Mouse (Mus musculus) intestine, embryonic 14.5 days (tissue): ENCODE results near the gene Rrp7a. TPM values are rescaled to one million over a fixed set of nuclear protein-coding genes. Genes with fewer than 3 reads are reported as not detected.

Experiments used
- ATAC-seq: fragments of 200-750 bp; cut with Nextera tagmentation; replicated peaks from 2 replicates; pipeline ENCODE4 v1.8.0; 2017; ENCODE audit warnings: low read depth, moderate number of reproducible peaks, moderate TSS enrichment, moderate library complexity; ENCODE audit not compliant: low FRiP score, low TSS enrichment
- DNase-seq: peaks from one replicate; pipeline ENCODE4 v3.0.0-alpha.2; 2018; ENCODE audit warnings: low spot score
- H3K27ac ChIP-seq: fragments of 300-500 bp; sonication (generic); 2 replicates; pipeline ENCODE4 v1.5.1; 2014; ENCODE audit warnings: low read depth, mild to moderate bottlenecking, control low read depth
- H3K27me3 ChIP-seq: fragments of 300-500 bp; sonication (generic); replicated peaks from 2 replicates; pipeline ENCODE4 v1.6.1; 2014; ENCODE audit warnings: low read length, control low read depth; ENCODE audit not compliant: control insufficient read depth, insufficient read depth
- H3K36me3 ChIP-seq: fragments of 300-500 bp; sonication (generic); 2 replicates; pipeline ENCODE4 v1.6.1; 2014; ENCODE audit warnings: low read length, control low read depth; ENCODE audit not compliant: control insufficient read depth, insufficient read depth
- H3K4me1 ChIP-seq: fragments of 300-500 bp; sonication (generic); replicated peaks from 2 replicates; pipeline ENCODE4 v1.6.1; 2014; ENCODE audit warnings: low read length, control low read depth, mixed read lengths; ENCODE audit not compliant: control insufficient read depth, insufficient read depth
- H3K4me2 ChIP-seq: fragments of 300-500 bp; sonication (generic); 2 replicates; pipeline ENCODE4 v1.6.1; 2014; ENCODE audit warnings: low read length
- H3K4me3 ChIP-seq: fragments of 300-500 bp; sonication (generic); 2 replicates; pipeline ENCODE4 v1.5.1; 2014; ENCODE audit warnings: low read depth, low read length, control low read depth, mixed read lengths
- H3K9ac ChIP-seq: fragments of 300-500 bp; sonication (generic); 2 replicates; pipeline ENCODE4 v1.6.1; 2014; ENCODE audit warnings: mild to moderate bottlenecking, low read length
- H3K9me3 ChIP-seq: fragments of 300-500 bp; sonication (generic); 2 replicates; pipeline ENCODE4 v1.6.1; 2016; ENCODE audit warnings: low read length, control low read depth; ENCODE audit not compliant: control insufficient read depth
- WGBS: fragments of 180-500 bp; shearing (Covaris S2); extraction: QIAGEN DNeasy Blood & Tissue Kit; methylation state at CpG from one replicate; pipeline ENCODE4 v1.1.7; 2014; 5-methylcytosine and 5-hydroxymethylcytosine counted together
- polyA plus RNA-seq: library from polyadenylated mRNA; unstranded; fragments of >200 nt; fragmentation: Nextera tagmentation; extraction: Ambion mirVana; gene quantifications from 2 replicates; pipeline ENCODE4 v1.2.1, GENCODE M21; 2014

The Rrp7a gene
- polyA plus RNA-seq, 1 experiment from 2014 or later: 60.7 TPM

DNA sequence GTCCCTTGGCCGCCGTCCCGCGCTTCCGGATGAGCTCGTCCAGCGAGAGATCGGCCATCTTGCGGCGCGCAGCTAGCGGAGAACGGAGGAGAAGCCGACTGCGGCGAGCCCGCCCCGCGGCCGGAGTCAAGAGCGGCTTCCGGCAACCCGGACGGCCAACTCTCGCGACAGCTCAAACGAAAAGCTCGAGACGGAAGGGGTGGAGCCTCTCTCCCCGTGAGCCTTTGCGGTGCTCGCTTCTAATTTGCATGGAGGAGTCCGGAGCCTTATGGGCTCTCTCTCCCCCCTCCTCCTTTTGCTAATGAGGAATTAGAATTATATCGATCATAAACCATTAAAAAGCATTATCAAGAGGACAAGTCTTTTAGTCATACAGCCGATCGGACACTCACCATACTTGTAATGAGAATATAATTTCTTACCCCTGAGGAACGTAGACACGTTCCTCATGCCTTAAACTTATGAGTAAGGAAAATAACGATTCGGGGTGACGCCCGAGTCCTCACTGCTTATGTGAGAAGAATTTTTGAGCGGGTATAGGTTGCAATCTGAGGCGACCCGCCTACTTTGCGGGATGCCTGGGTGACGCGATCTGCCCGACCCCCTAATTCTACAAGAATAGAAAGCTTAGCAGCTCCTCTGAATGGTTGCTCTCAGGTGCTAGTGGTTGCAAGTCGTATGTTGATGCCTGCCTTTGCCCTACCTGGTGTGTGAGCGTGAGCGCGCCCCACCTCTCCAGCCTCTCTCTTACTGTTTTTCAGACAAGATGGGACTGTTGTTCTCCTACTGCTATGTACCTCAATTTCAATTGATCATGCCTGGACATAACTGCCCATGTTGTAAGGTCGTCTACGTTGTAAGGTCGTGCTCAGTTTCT is 26.8 kb upstream of the Rrp7a start, which contains the start of gene Poldip3:
TSS of gene Poldip3 (minus strand) at position 189 of the 877 bp plus-strand sequence.
- Histone ChIP-seq H3K9ac (peak within 1 kb of the TSS; percentile 95), H3K9me3 (no peaks in the 10 kb centered on the region), H3K4me1 (peaks cover 8% of the 10 kb centered on the region), H3K4me2 (peak within 1 kb of the TSS; percentile 90), H3K27me3 (no peaks in the 10 kb centered on the region), H3K27ac (peak within 1 kb of the TSS; percentile 95), H3K36me3 (peaks cover 19% of the 10 kb centered on the region), H3K4me3 (peak within 1 kb of the TSS; percentile 83)
- ATAC-seq (peak; percentile 94), DNase-seq (peak; percentile 98)
- under 1% methylated on average over 56 of the region's 56 CpGs for WGBS

DNA sequence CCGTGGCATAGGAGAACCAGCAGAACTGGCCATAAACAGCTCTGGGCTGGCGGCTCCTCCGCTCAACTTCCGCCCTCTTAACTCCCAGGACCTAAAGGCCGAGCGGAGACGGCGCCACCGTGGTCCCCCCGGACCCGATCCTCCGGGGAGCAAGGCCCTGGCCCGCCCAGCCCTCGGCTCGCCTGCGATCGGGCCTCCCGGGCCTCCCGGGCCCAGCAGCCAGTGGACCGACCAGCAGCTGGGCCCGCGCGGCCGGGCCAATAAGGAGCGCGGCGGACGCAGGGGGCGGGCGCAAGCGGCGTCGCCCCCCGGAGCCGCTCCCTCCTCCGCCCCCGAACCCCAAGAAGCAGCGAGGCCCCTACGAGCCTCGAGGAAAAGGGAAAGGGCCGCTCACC is 26.2 kb upstream of the Rrp7a start:
- peak overlapping the region; percentile 90 for H3K4me2 ChIP-seq
- H3K27me3 ChIP-seq: no peaks in the 10 kb centered on the region
- under 1% methylated on average over 39 of the region's 41 CpGs for WGBS
- peaks cover 8% of the 10 kb centered on the region for H3K4me1 ChIP-seq
- peak; percentile 85 for ATAC-seq
- H3K9me3 ChIP-seq: no peaks in the 10 kb centered on the region
- H3K4me3 ChIP-seq: peak overlapping the region; percentile 83
- H3K27ac ChIP-seq: peak overlapping the region; percentile 95
- peaks cover 18% of the 10 kb centered on the region for H3K36me3 ChIP-seq
- peak overlapping the region; percentile 95 for H3K9ac ChIP-seq
- DNase-seq: no peak

DNA sequence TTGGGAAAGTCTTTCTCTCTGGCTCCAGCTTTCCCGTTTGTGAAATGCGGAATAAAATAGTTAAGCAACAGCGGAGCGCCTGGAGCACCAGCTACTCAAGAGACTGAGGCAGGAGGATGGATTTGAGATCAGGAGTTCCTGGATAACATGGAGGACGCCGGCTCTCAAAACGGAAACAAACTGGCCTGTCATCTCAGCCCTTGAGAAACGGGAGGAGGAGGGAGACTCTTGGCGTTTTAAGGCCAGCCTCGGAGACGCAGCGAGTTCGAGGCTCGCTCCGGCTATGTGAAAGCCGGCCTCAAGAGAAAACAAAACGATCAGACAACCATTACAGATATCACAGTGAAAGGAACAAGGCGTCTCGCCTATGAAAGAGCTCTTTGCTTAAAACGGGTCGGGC is 25.8 kb upstream of the Rrp7a start:
- 3% methylated on average over 21 of the region's 21 CpGs for WGBS
- ATAC-seq (no peak), DNase-seq (peak; percentile 59)
- H3K9ac ChIP-seq: peak overlapping the region; percentile 95
- H3K27ac ChIP-seq: peak overlapping the region; percentile 95
- H3K36me3 ChIP-seq: peaks cover 14% of the 10 kb centered on the region
- peaks cover 9% of the 10 kb centered on the region for H3K4me1 ChIP-seq
- peak overlapping the region; percentile 90 for H3K4me2 ChIP-seq
- peak overlapping the region; percentile 83 for H3K4me3 ChIP-seq
- no peaks in the 10 kb centered on the region for H3K9me3 ChIP-seq
- no peaks in the 10 kb centered on the region for H3K27me3 ChIP-seq

DNA sequence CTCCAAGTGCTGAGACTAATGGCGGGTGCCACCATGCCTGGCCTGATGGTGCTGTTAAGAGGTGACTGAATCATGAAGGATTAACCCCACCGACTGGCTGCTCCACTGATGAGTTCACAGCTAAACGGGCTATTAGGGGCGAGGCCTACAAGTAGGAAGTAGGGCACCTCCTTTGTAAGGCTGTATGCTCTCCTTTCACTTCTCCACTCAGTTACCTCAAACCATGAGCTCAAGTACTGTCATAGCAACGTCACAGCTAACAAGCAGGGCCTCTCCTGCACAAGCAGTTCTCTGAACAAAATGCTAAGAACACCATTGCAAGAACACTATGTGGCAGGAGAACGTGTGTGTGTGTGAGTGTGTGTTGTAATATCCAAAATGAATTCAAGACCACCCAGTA is 22.9 kb upstream of the Rrp7a start:
- 90% methylated on average over 6 of the region's 6 CpGs for WGBS

DNA sequence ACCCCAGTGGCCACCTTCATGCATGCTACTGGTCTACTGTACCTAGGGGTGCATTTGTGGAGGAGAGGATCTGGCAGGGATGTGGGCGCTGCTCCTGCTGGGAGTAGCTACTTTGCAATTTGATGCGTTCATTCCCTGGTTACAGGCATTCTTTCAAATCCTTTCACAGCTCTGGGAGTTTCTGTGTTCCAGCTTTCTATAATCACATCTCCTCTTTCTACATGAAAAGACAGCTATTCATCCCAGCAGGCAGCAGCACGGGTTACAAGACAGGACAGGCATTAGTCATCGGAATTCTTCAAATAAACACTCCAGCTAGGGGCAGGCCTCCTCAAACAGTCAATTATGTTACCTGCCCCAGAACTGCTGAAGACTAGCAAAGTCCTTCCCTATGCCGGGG is 20.3 kb upstream of the Rrp7a start:
- DNase-seq: no peak
- ATAC-seq: no peak

More for the DNA sequence above, 22.9 kb upstream of the Rrp7a start:
- peaks cover 18% of the 10 kb centered on the region for H3K36me3 ChIP-seq
- H3K4me3 ChIP-seq: no peak overlapping the region
- H3K9me3 ChIP-seq: no peaks in the 10 kb centered on the region
- H3K4me1 ChIP-seq: peaks cover 19% of the 10 kb centered on the region
- DNase-seq: no peak
- no peaks in the 10 kb centered on the region for H3K27me3 ChIP-seq
- no peak overlapping the region for H3K9ac ChIP-seq
- no peak for ATAC-seq
- no peak overlapping the region for H3K27ac ChIP-seq
- H3K4me2 ChIP-seq: no peak overlapping the region

DNA sequence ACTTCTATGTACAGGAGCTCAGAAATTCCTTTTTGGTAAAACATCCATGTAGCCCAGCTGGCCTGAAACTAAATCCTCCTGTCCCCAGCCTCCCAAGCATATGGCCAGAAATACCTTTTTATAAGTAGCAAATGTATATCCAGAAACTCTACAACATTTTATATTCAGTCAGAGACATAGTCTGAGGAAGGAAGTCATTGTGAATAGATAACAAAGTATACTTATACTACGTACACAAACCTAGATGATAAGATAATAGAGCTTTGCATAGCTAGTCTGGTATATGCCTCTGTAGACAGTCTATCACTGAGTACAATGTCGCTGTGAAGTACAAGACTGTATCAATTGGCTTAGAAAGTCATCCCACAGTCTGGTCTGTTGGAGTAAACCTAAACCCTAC is 13.1 kb upstream of the Rrp7a start:
- H3K4me2 ChIP-seq: no peak overlapping the region
- no peaks in the 10 kb centered on the region for H3K27me3 ChIP-seq
- peaks cover 77% of the 10 kb centered on the region for H3K36me3 ChIP-seq
- 75% methylated on average over 2 of the region's 2 CpGs for WGBS
- ATAC-seq (no peak), DNase-seq (no peak)
- no peak overlapping the region for H3K4me3 ChIP-seq
- H3K9ac ChIP-seq: no peak overlapping the region
- no peaks in the 10 kb centered on the region for H3K9me3 ChIP-seq
- no peaks in the 10 kb centered on the region for H3K4me1 ChIP-seq
- H3K27ac ChIP-seq: no peak overlapping the region

More for the DNA sequence above, 20.3 kb upstream of the Rrp7a start:
- Histone ChIP-seq H3K4me1 (peaks cover 13% of the 10 kb centered on the region), H3K9ac (no peak overlapping the region), H3K36me3 (peaks cover 25% of the 10 kb centered on the region), H3K27me3 (no peaks in the 10 kb centered on the region), H3K4me3 (no peak overlapping the region), H3K9me3 (no peaks in the 10 kb centered on the region), H3K27ac (no peak overlapping the region), H3K4me2 (no peak overlapping the region)
- WGBS: 28% methylated on average over 5 of the region's 5 CpGs

DNA sequence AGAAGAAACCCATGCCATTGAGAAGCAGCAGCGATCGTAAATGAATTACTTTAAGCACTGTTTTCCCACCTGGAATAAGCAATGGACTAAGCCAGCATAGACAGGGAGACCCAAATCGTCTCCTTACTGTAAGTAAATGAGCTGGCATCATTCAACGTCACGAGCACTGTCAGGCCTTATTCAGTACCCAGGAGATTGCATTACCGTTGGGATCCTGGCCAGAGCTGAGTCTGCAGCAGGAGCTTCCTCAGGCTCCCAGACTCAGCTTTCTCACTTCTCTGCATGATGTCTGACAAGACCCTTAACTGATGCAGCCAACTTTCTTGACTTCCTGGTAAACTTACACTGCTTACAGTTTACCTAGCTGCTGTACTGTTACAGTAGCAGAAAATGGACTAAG is 12.1 kb upstream of the Rrp7a start:
- no peaks in the 10 kb centered on the region for H3K4me1 ChIP-seq
- H3K4me2 ChIP-seq: no peak overlapping the region
- DNase-seq (no peak), ATAC-seq (no peak)
- WGBS: 91% methylated on average over 6 of the region's 6 CpGs
- H3K36me3 ChIP-seq: peaks cover 87% of the 10 kb centered on the region
- H3K27me3 ChIP-seq: no peaks in the 10 kb centered on the region
- H3K27ac ChIP-seq: no peak overlapping the region
- H3K9ac ChIP-seq: no peak overlapping the region
- H3K9me3 ChIP-seq: no peaks in the 10 kb centered on the region
- no peak overlapping the region for H3K4me3 ChIP-seq

DNA sequence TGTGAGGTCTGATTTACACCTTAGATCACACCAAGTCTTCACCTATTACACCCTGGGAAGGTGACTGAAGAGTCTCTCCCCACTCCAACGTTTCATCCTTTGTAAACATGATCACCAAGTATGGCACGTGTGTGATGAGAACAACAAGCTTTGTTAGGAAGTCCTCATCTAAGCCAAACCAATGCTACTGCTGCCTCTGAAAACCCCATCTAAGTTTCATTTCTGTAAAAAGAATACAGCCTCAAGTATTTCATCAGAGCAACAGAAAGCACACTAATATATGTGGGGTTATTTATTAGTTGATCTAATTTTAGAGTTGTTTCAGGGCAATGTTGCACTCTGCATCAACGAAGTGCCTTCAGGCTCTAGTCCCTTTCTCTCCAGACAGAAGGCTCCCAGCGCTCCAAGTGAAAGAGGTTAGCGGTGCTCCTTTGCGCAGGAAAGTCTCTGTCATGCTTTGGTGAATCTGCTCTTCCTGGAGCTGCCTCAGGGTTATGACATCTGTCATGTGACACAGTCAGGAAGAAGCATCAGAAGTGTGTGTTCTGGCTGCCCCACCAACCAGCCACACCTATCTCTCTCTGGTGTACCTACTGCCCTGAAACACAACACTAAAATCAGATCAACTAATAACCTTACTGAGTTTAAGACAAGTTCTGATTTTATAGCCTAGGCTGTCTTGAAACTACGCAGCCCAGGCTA is 7.1 kb upstream of the Rrp7a start:
- Histone ChIP-seq H3K9me3 (no peaks in the 10 kb centered on the region), H3K27ac (no peak overlapping the region), H3K4me2 (no peak overlapping the region), H3K36me3 (peaks cover 93% of the 10 kb centered on the region), H3K27me3 (no peaks in the 10 kb centered on the region), H3K9ac (no peak overlapping the region), H3K4me3 (no peak overlapping the region), H3K4me1 (no peaks in the 10 kb centered on the region)
- 86% methylated on average over 7 of the region's 7 CpGs for WGBS
- DNase-seq: no peak
- ATAC-seq: no peak
